Mouse (Mus musculus) adrenal gland, postnatal 14 days (tissue): ENCODE data around the gene Mrgprf. TPM values are rescaled to one million over a fixed set of nuclear protein-coding genes. Genes with fewer than 3 reads are reported as not detected.

ENCODE experiments used
- DNase-seq: peaks from one replicate; pipeline ENCODE4 v3.0.0; 2021; ENCODE audit warnings: mixed read lengths
- total RNA-seq: library from RNA; stranded (reverse); gene quantifications from 2 replicates; pipeline ENCODE4 v1.2.3, GENCODE M21; 2021

Mrgprf gene
- total RNA-seq, 1 experiment from 2014 or later = 2.0 TPM

GRCm38 (mm10) chr7:145335199-145335598, 34.6 kb downstream of the Mrgprf start:
- no peak for DNase-seq

GRCm38 (mm10) chr7:145335616-145336332, 35.1 kb downstream of the Mrgprf start:
- no peak for DNase-seq

GRCm38 (mm10) chr7:145337889-145338288, 37.3 kb downstream of the Mrgprf start:
- DNase-seq = no peak

GRCm38 (mm10) chr7:145340248-145340904, 39.7 kb downstream of the Mrgprf start:
- DNase-seq = no peak

Other genes with a start within 250 kb of the Mrgprf start
- not detected in 2 replicates for gene 1810010D01Rik, start 92.7 kb upstream of the Mrgprf start, total RNA-seq
- gene Tpcn2, start 16.8 kb upstream of the Mrgprf start, total RNA-seq = 13.3 and 16.8 TPM in 2 replicates
- gene Mrgprd, start 14.0 kb downstream of the Mrgprf start, total RNA-seq = not detected in 2 replicates